Mouse (Mus musculus) sigmoid colon, adult 10 weeks (tissue): ENCODE data around the gene Mcm3ap. TPM values are rescaled to one million over a fixed set of nuclear protein-coding genes. Genes with fewer than 3 reads are reported as not detected.

Experiments used
- polyA plus RNA-seq: library from polyadenylated mRNA; stranded (reverse); fragments of 350-450 nt; fragmentation: Illumina TruSeq; extraction: RNeasy Lipid Tissue Mini Kit (QIAGEN cat#74804); gene quantifications from one replicate; pipeline ENCODE4 v1.2.3, GENCODE M21; 2014; ENCODE audit warnings: low read depth, low replicate concordance

The Mcm3ap gene
- polyA plus RNA-seq, result 11.0 TPM

GRCm38 (mm10) chr10:76468203-76469162, at the start of gene Mcm3ap, which contains the start of gene Ybey:
Gene Mcm3ap, plus strand, starts transcription at chr10:76468927.
Gene Ybey, minus strand, starts transcription at chr10:76469114.

GRCm38 (mm10) chr10:76440281-76440680, 28.4 kb upstream of the Mcm3ap start, which contains the start of gene AC141477.1:
Gene AC141477.1, minus strand, starts transcription at chr10:76440444.

GRCm38 (mm10) chr10:76442178-76443088, 26.3 kb upstream of the Mcm3ap start, which contains the start of gene Pcnt:
Gene Pcnt, minus strand, starts transcription at chr10:76442786.

GRCm38 (mm10) chr10:76448851-76449250, 19.9 kb upstream of the Mcm3ap start, which contains the start of gene 2610028H24Rik:
Gene 2610028H24Rik, plus strand, starts transcription at chr10:76449081.

GRCm38 (mm10) chr10:76531375-76531774, 62.6 kb downstream of the Mcm3ap start, which contains the start of gene Lss:
Gene Lss, plus strand, starts transcription at chr10:76531588.

GRCm38 (mm10) chr10:76561972-76562371, 93.2 kb downstream of the Mcm3ap start, which contains the start of gene Spatc1l:
Gene Spatc1l, plus strand, starts transcription at chr10:76562272.

Other genes with a start within 250 kb of the Mcm3ap start
- gene Prmt2, start 231.1 kb upstream of the Mcm3ap start, polyA plus RNA-seq, result 2.3 TPM
- 0.60 TPM for gene S100b, start 215.1 kb upstream of the Mcm3ap start, polyA plus RNA-seq
- 25.6 TPM for gene Dip2a, start 123.6 kb upstream of the Mcm3ap start, polyA plus RNA-seq
- not detected for gene AC141477.1, start 28.5 kb upstream of the Mcm3ap start, polyA plus RNA-seq
- gene Pcnt, start 26.1 kb upstream of the Mcm3ap start, polyA plus RNA-seq, result 13.2 TPM
- not detected for gene 2610028H24Rik, start 19.8 kb upstream of the Mcm3ap start, polyA plus RNA-seq
- gene Ybey, start 187 bp downstream of the Mcm3ap start, polyA plus RNA-seq, result 1.8 TPM
- 16.0 TPM for gene Lss, start 62.7 kb downstream of the Mcm3ap start, polyA plus RNA-seq
- gene Spatc1l, start 93.3 kb downstream of the Mcm3ap start, polyA plus RNA-seq, result not detected
- gene Ftcd, start 106.7 kb downstream of the Mcm3ap start, polyA plus RNA-seq, result not detected
- gene Col6a2, start 154.7 kb downstream of the Mcm3ap start, polyA plus RNA-seq, result 7.6 TPM